Mouse (Mus musculus): Measurements from ENCODE around the gene Fbxw10. TPM values are rescaled to one million over a fixed set of nuclear protein-coding genes. Genes with fewer than 3 reads are reported as not detected.
A peak's percentile ranks its signal among the peaks of the same experiment; 100 is the strongest.

The Fbxw10 gene
- polyA plus RNA-seq, 1 experiment from 2014 or later, result 0.26 TPM

GRCm38 (mm10) chr11:62919946-62920742 lies 73.3 kb downstream of the Fbxw10 start:
- H3K4me3 ChIP-seq, result peak overlapping the region; percentile 38; the same call in 1 of the 2 replicates
- H3K27me3 ChIP-seq (ENCODE audit: poor library complexity, severe bottlenecking), result peaks cover 4% of the 10 kb centered on the region; the same call in 1 of the 2 replicates
- H3K9me3 ChIP-seq, result peaks cover 8% of the 10 kb centered on the region; the same call in 1 of the 2 replicates
- H3K27ac ChIP-seq, result no peak overlapping the region
- H3K4me1 ChIP-seq, result peaks cover 14% of the 10 kb centered on the region
- 78% methylated on average over 6 of the region's 6 CpGs for WGBS
- H3K36me3 ChIP-seq (replicated peaks), result no peaks in the 10 kb centered on the region
- no peak for DNase-seq (ENCODE audit: extremely low spot score, low spot score)

- Histone ChIP-seq H3K4me1 (peaks cover 14% of the 10 kb centered on the region), H3K27me3 (ENCODE audit: poor library complexity, severe bottlenecking) (peaks cover 4% of the 10 kb centered on the region; the same call in 1 of the 2 replicates), H3K27ac (0 out of 2 replicates have a peak overlapping the region, but pooled peaks have one; percentile 11), H3K4me3 (peak overlapping the region; percentile 38), H3K9me3 (peaks cover 8% of the 10 kb centered on the region; the same call in 1 of the 2 replicates), H3K36me3 (replicated peaks) (no peaks in the 10 kb centered on the region)
- 36% methylated on average over 6 of the region's 6 CpGs for WGBS
- DNase-seq (ENCODE audit: extremely low spot score, low spot score), result no peak
Measured at GRCm38 (mm10) chr11:62920743-62921050, 73.8 kb downstream of the Fbxw10 start.

GRCm38 (mm10) chr11:62921052-62921977 lies 74.4 kb downstream of the Fbxw10 start:
- H3K36me3 ChIP-seq (replicated peaks), result no peaks in the 10 kb centered on the region
- peaks cover 8% of the 10 kb centered on the region; the same call in 1 of the 2 replicates for H3K9me3 ChIP-seq
- WGBS, result 28% methylated on average over 25 of the region's 25 CpGs
- peak overlapping the region; percentile 81 for H3K27ac ChIP-seq
- H3K4me3 ChIP-seq, result peak overlapping the region; percentile 38
- H3K27me3 ChIP-seq (ENCODE audit: poor library complexity, severe bottlenecking), result peaks cover 4% of the 10 kb centered on the region; the same call in 1 of the 2 replicates
- peaks cover 14% of the 10 kb centered on the region for H3K4me1 ChIP-seq
- DNase-seq (ENCODE audit: extremely low spot score, low spot score), result peak; percentile 91

- Histone ChIP-seq H3K27ac (no peak overlapping the region), H3K9me3 (peaks cover 4% of the 10 kb centered on the region; the same call in 1 of the 2 replicates), H3K4me1 (peaks cover 14% of the 10 kb centered on the region), H3K4me3 (no peak overlapping the region), H3K27me3 (ENCODE audit: poor library complexity, severe bottlenecking) (peaks cover 4% of the 10 kb centered on the region; the same call in 1 of the 2 replicates), H3K36me3 (replicated peaks) (no peaks in the 10 kb centered on the region)
- WGBS, result 90% methylated on average over 6 of the region's 6 CpGs
- no peak for DNase-seq (ENCODE audit: extremely low spot score, low spot score)
Measured at GRCm38 (mm10) chr11:62924091-62924761, 77.4 kb downstream of the Fbxw10 start.

Other genes with a start within 250 kb of the Fbxw10 start
- 9.1 and 10.0 TPM in 2 replicates for gene Lrrc75a, start 198.5 kb upstream of the Fbxw10 start, polyA plus RNA-seq (2016; fragmentation: Nextera tagmentation; extraction: Ambion mirVana)
- 38.6 and 39.0 TPM in 2 replicates for gene Mmgt2, start 198.4 kb upstream of the Fbxw10 start, polyA plus RNA-seq (2016; fragmentation: Nextera tagmentation; extraction: Ambion mirVana)
- 14.7 TPM in 2 replicates for gene Zfp287, start 115.2 kb upstream of the Fbxw10 start, polyA plus RNA-seq (2016; fragmentation: Nextera tagmentation; extraction: Ambion mirVana)
- not detected in 2 replicates for gene Gm10428, start 94.0 kb upstream of the Fbxw10 start, polyA plus RNA-seq (2016; fragmentation: Nextera tagmentation; extraction: Ambion mirVana)
- 21.1 and 26.4 TPM in 2 replicates for gene Zfp286, start 57.6 kb upstream of the Fbxw10 start, polyA plus RNA-seq (2016; fragmentation: Nextera tagmentation; extraction: Ambion mirVana)
- 2.4 and 2.8 TPM in 2 replicates for gene Trim16, start 26.8 kb upstream of the Fbxw10 start, polyA plus RNA-seq (2016; fragmentation: Nextera tagmentation; extraction: Ambion mirVana)
- 36.1 and 40.7 TPM in 2 replicates for gene Tvp23b, start 32.4 kb downstream of the Fbxw10 start, polyA plus RNA-seq (2016; fragmentation: Nextera tagmentation; extraction: Ambion mirVana)
- not detected in 2 replicates for gene Cdrt4, start 104.1 kb downstream of the Fbxw10 start, polyA plus RNA-seq (2016; fragmentation: Nextera tagmentation; extraction: Ambion mirVana)
- gene Tekt3, start 214.6 kb downstream of the Fbxw10 start, polyA plus RNA-seq (2016; fragmentation: Nextera tagmentation; extraction: Ambion mirVana), result not detected in 2 replicates

Measured in forebrain, embryonic 10.5 days (tissue).